Comparison of ENCODE assay signal across 15 mouse cellular contexts in genomic region chr14:30133684-30134083, GRCm38 (mm10).
DNase-seq lines count a peak whose midpoint lies in the region; ATAC-seq and TF ChIP-seq lines count a peak whose summit lies in the region.
"Had no signal": no experiment of that assay in that cellular context is flagged by ENCODE, and none has a peak within 500 bp of the region (broad histone marks: within the 10 kb centered on the region; RNA-seq: fewer than 3 reads in every experiment).

No protein-coding gene starts in this region.

- no peaks in the 10 kb centered on the region for H3K9me3 ChIP-seq in liver, embryonic 14.5 days (ENCODE audit: control insufficient read depth, low read length)
- H3K9me3 ChIP-seq in liver, embryonic 11.5 days (ENCODE audit: control insufficient read depth, low read length): no peaks in the 10 kb centered on the region
- H3K9me3 ChIP-seq in E14TG2a.4 (ENCODE audit: low read length): no peaks in the 10 kb centered on the region
- H3K9me3 ChIP-seq in heart, embryonic 11.5 days (replicated peaks; ENCODE audit: control insufficient read depth, low read length): no peaks in the 10 kb centered on the region
- H3K9me3 ChIP-seq: embryonic facial prominence, embryonic 15.5 days; liver, embryonic 13.5 days had no signal

- TF ChIP-seq EP300 in liver, embryonic 14.5 days (IDR thresholded peaks at IDR 0.05; ENCODE audit: low read depth): no peak

- H3K27me3 ChIP-seq in liver, embryonic 14.5 days (ENCODE audit: control insufficient read depth, insufficient read depth, low read length): no peaks in the 10 kb centered on the region
- H3K27me3 ChIP-seq in liver, embryonic 11.5 days (replicated peaks; ENCODE audit: control insufficient read depth, insufficient read depth, low read length): no peaks in the 10 kb centered on the region
- H3K27me3 ChIP-seq in E14TG2a.4 (ENCODE audit: insufficient read depth, low read length): peaks cover 10% of the 10 kb centered on the region
- no peaks in the 10 kb centered on the region for H3K27me3 ChIP-seq in heart, embryonic 11.5 days (ENCODE audit: control insufficient read depth, insufficient read depth, low read length)
- H3K27me3 ChIP-seq: liver, embryonic 13.5 days had no signal

- 0 out of 2 replicates have a peak, but pooled peaks have one; percentile 26 for TF ChIP-seq CTCF in liver, embryonic 14.5 days (IDR thresholded peaks at IDR 0.05; ENCODE audit: low read depth)
- peak; percentile 37 for TF ChIP-seq CTCF in E14TG2a.4 (conservative IDR thresholded peaks at IDR 0.05; ENCODE audit: low read length)
- peak; percentile 29 for TF ChIP-seq CTCF in cortical plate, adult 2 months (IDR thresholded peaks at IDR 0.05; ENCODE audit: extremely low read depth, insufficient read depth, low read length)

- DNase-seq in liver, embryonic 14.5 days (ENCODE audit: low read depth in 3 of 3, low spot score in 3 of 3): no peak
- DNase-seq in liver, embryonic 11.5 days (ENCODE audit: low spot score): no peak
- peak; percentile 18 for DNase-seq in 416B (ENCODE audit: low read depth)
- no peak for DNase-seq in frontal cortex, postnatal 25 days (ENCODE audit: low spot score in 2 of 2)
- DNase-seq: adrenal gland, adult 8-10 months; cerebellum, adult 11-12 months; heart, postnatal 14 days; kidney, postnatal 25 days; liver, embryonic 13.5 days had no signal

- H3K4me1 ChIP-seq in liver, embryonic 14.5 days (replicated peaks; ENCODE audit: control insufficient read depth in 2 of 2, insufficient read depth in 2 of 2, low read length in 1 of 2): no peaks in the 10 kb centered on the region
- H3K4me1 ChIP-seq in liver, embryonic 11.5 days (replicated peaks; ENCODE audit: control insufficient read depth, insufficient read depth, low read length): no peaks in the 10 kb centered on the region
- H3K4me1 ChIP-seq in E14TG2a.4 (replicated peaks; ENCODE audit: low read depth, low read length): peaks cover 27% of the 10 kb centered on the region
- H3K4me1 ChIP-seq in cortical plate, adult 2 months (ENCODE audit: control insufficient read depth, insufficient read depth, low read length): no peaks in the 10 kb centered on the region
- peaks cover 3% of the 10 kb centered on the region; the same call in 1 of the 2 replicates for H3K4me1 ChIP-seq in heart, embryonic 11.5 days (ENCODE audit: control insufficient read depth, insufficient read depth, low read length)
- H3K4me1 ChIP-seq: embryonic facial prominence, embryonic 15.5 days; liver, embryonic 13.5 days had no signal

- H3K4me3 ChIP-seq in liver, embryonic 14.5 days (ENCODE audit: insufficient read depth in 1 of 2, low read depth in 2 of 2, low read length in 2 of 2): no peak overlapping the region
- no peak overlapping the region for H3K4me3 ChIP-seq in liver, embryonic 11.5 days (ENCODE audit: low read depth, low read length)
- no peak overlapping the region for H3K4me3 ChIP-seq in E14TG2a.4 (replicated peaks; ENCODE audit: low read length)
- no peak overlapping the region for H3K4me3 ChIP-seq in cortical plate, adult 2 months (ENCODE audit: insufficient read depth, low read length)
- no peak overlapping the region for H3K4me3 ChIP-seq in heart, embryonic 11.5 days (ENCODE audit: low read depth, low read length)
- H3K4me3 ChIP-seq: embryonic facial prominence, embryonic 15.5 days; liver, embryonic 13.5 days had no signal

- no peak overlapping the region for H3K27ac ChIP-seq in liver, embryonic 14.5 days
- no peak overlapping the region for H3K27ac ChIP-seq in liver, embryonic 11.5 days (ENCODE audit: low read depth, low read length)
- H3K27ac ChIP-seq in cortical plate, adult 2 months (ENCODE audit: insufficient read depth, low read length): no peak overlapping the region
- no peak overlapping the region for H3K27ac ChIP-seq in heart, embryonic 11.5 days (ENCODE audit: low read depth, low read length)
- H3K27ac ChIP-seq: embryonic facial prominence, embryonic 15.5 days; liver, embryonic 13.5 days had no signal

- no peak overlapping the region for H3K9ac ChIP-seq in liver, embryonic 14.5 days (replicated peaks)
- no peak overlapping the region for H3K9ac ChIP-seq in liver, embryonic 11.5 days (ENCODE audit: low read depth, low read length)
- no peak overlapping the region for H3K9ac ChIP-seq in heart, embryonic 11.5 days (ENCODE audit: low read depth, low read length)
- H3K9ac ChIP-seq: embryonic facial prominence, embryonic 15.5 days; liver, embryonic 13.5 days had no signal

- 50% methylated on average over 3 of the region's 3 CpGs for WGBS in liver, embryonic 14.5 days (ENCODE audit: insufficient replicate concordance)
- WGBS in liver, embryonic 11.5 days: 61% methylated on average over 3 of the region's 3 CpGs
- WGBS in heart, embryonic 11.5 days (ENCODE audit: insufficient replicate concordance): 45% methylated on average over 3 of the region's 3 CpGs

- H3K36me3 ChIP-seq in liver, embryonic 14.5 days (replicated peaks; ENCODE audit: control insufficient read depth, insufficient read depth, low read depth): no peaks in the 10 kb centered on the region
- H3K36me3 ChIP-seq in liver, embryonic 11.5 days (ENCODE audit: control insufficient read depth, insufficient read depth, low read length): no peaks in the 10 kb centered on the region
- no peaks in the 10 kb centered on the region for H3K36me3 ChIP-seq in E14TG2a.4 (ENCODE audit: insufficient read depth, low read length)
- H3K36me3 ChIP-seq in heart, embryonic 11.5 days (ENCODE audit: control insufficient read depth, insufficient read depth, low read length): no peaks in the 10 kb centered on the region
- H3K36me3 ChIP-seq: embryonic facial prominence, embryonic 15.5 days; liver, embryonic 13.5 days had no signal

- H3K4me2 ChIP-seq in liver, embryonic 14.5 days (ENCODE audit: low read depth): no peak overlapping the region
- no peak overlapping the region for H3K4me2 ChIP-seq in liver, embryonic 11.5 days
- no peak overlapping the region for H3K4me2 ChIP-seq in heart, embryonic 11.5 days
- H3K4me2 ChIP-seq: embryonic facial prominence, embryonic 15.5 days; liver, embryonic 13.5 days had no signal

- no peak for ATAC-seq in liver, embryonic 14.5 days (ENCODE audit: insufficient read depth)
- no peak for ATAC-seq in liver, embryonic 11.5 days (replicated peaks; ENCODE audit: low FRiP score)
- ATAC-seq in heart, embryonic 11.5 days (replicated peaks; ENCODE audit: insufficient number of reproducible peaks, low FRiP score, low TSS enrichment): no peak
- ATAC-seq: forebrain, embryonic 16.5 days; inflammation-experienced regulatory T-cells, adult 6 months had no signal

- TF ChIP-seq POLR2A in cortical plate, adult 2 months (IDR thresholded peaks at IDR 0.05; ENCODE audit: extremely low read depth, insufficient read depth, low read length): no peak
